Mouse (Mus musculus): ENCODE measurements at regions not wholly inside any gene's neighbourhood (a gene's known extent, or its start where the extent isn't known, plus 50 kb on each side); places are given as distances from the start of the nearest gene placed in this dataset.

- intact Hi-C loops (cut with DNase I): no loop called here
- no peak overlapping the region for H3K4me3 ChIP-seq
- no peak for DNase-seq
- TF ChIP-seq CTCF (IDR thresholded peaks at IDR 0.05): no peak
- H3K27ac ChIP-seq: peak overlapping the region; percentile 20; the same call in 1 of the 2 replicates
Measured at GRCm38 (mm10) chr14:76824066-76824465, 212.5 kb upstream of the Ccdc122 start.

- DNase-seq: no peak
- TF ChIP-seq CTCF (IDR thresholded peaks at IDR 0.05): no peak
- Histone ChIP-seq H3K27ac (no peak overlapping the region), H3K4me3 (no peak overlapping the region)
- intact Hi-C loops (cut with DNase I): no loop called here
Measured at GRCm38 (mm10) chr14:76822766-76823325, 213.7 kb upstream of the Ccdc122 start.

GRCm38 (mm10) chr14:76821892-76822291 is 214.7 kb upstream of the Ccdc122 start:
- Histone ChIP-seq H3K4me3 (no peak overlapping the region), H3K27ac (no peak overlapping the region)
- DNase-seq: no peak
- no peak for TF ChIP-seq CTCF (IDR thresholded peaks at IDR 0.05)
- intact Hi-C loops (cut with DNase I): no loop called here

- Histone ChIP-seq H3K27ac (no peak overlapping the region), H3K4me3 (no peak overlapping the region)
- DNase-seq: no peak
- TF ChIP-seq CTCF (IDR thresholded peaks at IDR 0.05): no peak
- intact Hi-C loops (cut with DNase I): no loop called here
Measured at GRCm38 (mm10) chr14:76821484-76821883, 215.1 kb upstream of the Ccdc122 start.

- H3K27ac ChIP-seq: peak overlapping the region; percentile 84
- no peak for TF ChIP-seq CTCF (IDR thresholded peaks at IDR 0.05)
- H3K4me3 ChIP-seq: no peak overlapping the region
- intact Hi-C loops (cut with DNase I): no loop called here
- DNase-seq: no peak
Measured at GRCm38 (mm10) chr14:76820989-76821388, 215.6 kb upstream of the Ccdc122 start.

GRCm38 (mm10) chr14:76819690-76820089 is 216.9 kb upstream of the Ccdc122 start:
- peak; percentile 85 for DNase-seq
- intact Hi-C loops (cut with DNase I): loop anchor here (5.0 kb wide), 2 partner anchors 53 to 57 kb away; no protein-coding TSS in a partner anchor
- Histone ChIP-seq H3K27ac (peak overlapping the region; percentile 84), H3K4me3 (peak overlapping the region; percentile 13; the same call in 1 of the 2 replicates)
- no peak for TF ChIP-seq CTCF (IDR thresholded peaks at IDR 0.05)

GRCm38 (mm10) chr14:76818256-76819010 is 218.1 kb upstream of the Ccdc122 start:
- no peak overlapping the region for H3K4me3 ChIP-seq
- TF ChIP-seq CTCF (IDR thresholded peaks at IDR 0.05): no peak
- DNase-seq: peak; percentile 37
- intact Hi-C loops (cut with DNase I): loop anchor here (5.0 kb wide), 2 partner anchors 54 to 56 kb away; no protein-coding TSS in a partner anchor
- peak overlapping the region; percentile 84 for H3K27ac ChIP-seq

- no peak overlapping the region for H3K4me3 ChIP-seq
- no peak for DNase-seq
- intact Hi-C loops (cut with DNase I): loop anchor here (5.0 kb wide), 2 partner anchors 55 kb away; no protein-coding TSS in a partner anchor
- TF ChIP-seq CTCF (IDR thresholded peaks at IDR 0.05): no peak
- H3K27ac ChIP-seq: peak overlapping the region; percentile 84
Measured at GRCm38 (mm10) chr14:76817189-76817772, 219.3 kb upstream of the Ccdc122 start.

- TF ChIP-seq CTCF (IDR thresholded peaks at IDR 0.05): no peak
- intact Hi-C loops (cut with DNase I): loop anchor here (5.0 kb wide), 2 partner anchors 54 to 56 kb away; no protein-coding TSS in a partner anchor
- Histone ChIP-seq H3K27ac (peak overlapping the region; percentile 2; the same call in 1 of the 2 replicates), H3K4me3 (no peak overlapping the region)
- DNase-seq: no peak
Measured at GRCm38 (mm10) chr14:76816666-76817065, 219.9 kb upstream of the Ccdc122 start.

GRCm38 (mm10) chr14:76812155-76812875 is 224.3 kb upstream of the Ccdc122 start:
- H3K27ac ChIP-seq: peak overlapping the region; percentile 46; the same call in 1 of the 2 replicates
- no peak overlapping the region for H3K4me3 ChIP-seq
- intact Hi-C loops (cut with DNase I): no loop called here
- no peak for TF ChIP-seq CTCF (IDR thresholded peaks at IDR 0.05)
- DNase-seq: no peak

GRCm38 (mm10) chr14:76810697-76811589 is 225.6 kb upstream of the Ccdc122 start:
- TF ChIP-seq CTCF (IDR thresholded peaks at IDR 0.05): no peak
- Histone ChIP-seq H3K27ac (peak overlapping the region; percentile 61), H3K4me3 (no peak overlapping the region)
- no peak for DNase-seq
- intact Hi-C loops (cut with DNase I): no loop called here

- no peak for DNase-seq
- TF ChIP-seq CTCF (IDR thresholded peaks at IDR 0.05): no peak
- Histone ChIP-seq H3K27ac (no peak overlapping the region), H3K4me3 (no peak overlapping the region)
- intact Hi-C loops (cut with DNase I): no loop called here
Measured at GRCm38 (mm10) chr14:76810041-76810440, 226.5 kb upstream of the Ccdc122 start.
